In the genomic region with DNA sequence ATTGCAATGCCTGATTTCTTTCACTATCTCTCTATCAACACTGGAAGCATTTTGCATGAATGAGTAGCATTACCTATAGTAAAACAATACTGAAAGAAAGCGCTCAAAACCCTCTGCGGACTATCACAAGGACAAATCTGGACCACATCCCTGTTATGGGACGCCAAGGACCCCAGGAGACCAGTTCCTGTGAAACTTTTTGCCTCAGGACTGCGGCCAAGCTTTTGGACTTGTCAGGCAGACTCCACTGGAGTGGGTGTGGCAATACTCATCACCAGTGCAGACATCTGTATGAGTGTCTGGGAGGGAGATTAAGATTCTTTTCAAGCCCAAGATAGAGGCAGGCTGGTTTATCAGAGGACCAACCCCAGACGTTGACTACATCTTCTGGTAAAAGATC, we compare ENCODE assay signal across 35 mouse cellular contexts.
"Had no signal": no experiment of that assay in that cellular context is flagged by ENCODE, and none has a peak within 500 bp of the region (broad histone marks: within the 10 kb centered on the region; RNA-seq: fewer than 3 reads in every experiment).

No protein-coding gene starts in this region.

- H3K36me3 ChIP-seq: heart, embryonic 10.5 days; heart, embryonic 13.5 days; heart, embryonic 15.5 days; hindbrain, embryonic 10.5 days; hindbrain, embryonic 12.5 days; hindbrain, embryonic 13.5 days; hindbrain, embryonic 15.5 days; intestine, embryonic 15.5 days; kidney, embryonic 15.5 days had no signal

- H3K4me2 ChIP-seq: heart, embryonic 11.5 days; heart, embryonic 13.5 days; heart, embryonic 15.5 days; hindbrain, embryonic 12.5 days; hindbrain, embryonic 13.5 days; hindbrain, embryonic 14.5 days; hindbrain, embryonic 15.5 days; intestine, embryonic 15.5 days; kidney, embryonic 15.5 days had no signal

- H3K9ac ChIP-seq: heart, embryonic 13.5 days; heart, embryonic 15.5 days; hindbrain, embryonic 12.5 days; hindbrain, embryonic 13.5 days; hindbrain, embryonic 14.5 days; hindbrain, embryonic 15.5 days; intestine, embryonic 15.5 days; kidney, embryonic 15.5 days had no signal

- H3K4me3 ChIP-seq: heart, embryonic 10.5 days; heart, embryonic 13.5 days; heart, embryonic 15.5 days; hindbrain, embryonic 10.5 days; hindbrain, embryonic 12.5 days; hindbrain, embryonic 13.5 days; hindbrain, embryonic 15.5 days; intestine, embryonic 15.5 days; kidney, embryonic 15.5 days; layer of hippocampus, adult 2 months; left cerebral cortex, adult 2 months had no signal

- DNase-seq: heart, postnatal 10 days; heart, postnatal 14 days; heart, postnatal 36 days; heart, postnatal 4 days; kidney, adult 11 months; kidney, adult 18-20 months; kidney, adult 2 months; kidney, adult 8-10 months; kidney, adult 9 months; kidney, postnatal 10 days; kidney, postnatal 14 days; kidney, postnatal 25 days; kidney, postnatal 36 days; kidney, postnatal 4 days; layer of hippocampus, adult 9-11 months; layer of hippocampus, postnatal 36 days had no signal

- H3K9me3 ChIP-seq: heart, embryonic 10.5 days; heart, embryonic 15.5 days; hindbrain, embryonic 15.5 days; intestine, embryonic 15.5 days; kidney, embryonic 15.5 days had no signal

- H3K4me1 ChIP-seq: heart, embryonic 10.5 days; heart, embryonic 13.5 days; heart, embryonic 15.5 days; hindbrain, embryonic 12.5 days; hindbrain, embryonic 15.5 days; intestine, embryonic 15.5 days had no signal

- H3K27ac ChIP-seq: heart, embryonic 10.5 days; heart, embryonic 13.5 days; heart, embryonic 15.5 days; hindbrain, embryonic 10.5 days; hindbrain, embryonic 12.5 days; hindbrain, embryonic 13.5 days; hindbrain, embryonic 14.5 days; hindbrain, embryonic 15.5 days; hindbrain, postnatal 0 days; intestine, embryonic 15.5 days; kidney, embryonic 15.5 days; kidney, postnatal 0 days; layer of hippocampus, adult 2 months; left cerebral cortex, adult 2 months had no signal

- ATAC-seq: hindbrain, embryonic 16.5 days; hindbrain, postnatal 0 days; inflammation-experienced regulatory T-cells, adult 6 months; intestine, embryonic 15.5 days; intestine, embryonic 16.5 days; intestine, postnatal 0 days had no signal

- H3K27me3 ChIP-seq: heart, embryonic 13.5 days; heart, embryonic 15.5 days; hindbrain, embryonic 12.5 days; hindbrain, embryonic 13.5 days; hindbrain, embryonic 15.5 days; intestine, embryonic 15.5 days; kidney, embryonic 15.5 days had no signal
